Mouse (Mus musculus): ENCODE results near the gene Itgb8.

Itgb8 gene

GRCm38 (mm10) chr12:119238696-119239415, at the start of gene Itgb8:
TSS of gene Itgb8 (minus strand) at chr12:119238802.
- DNase-seq (ENCODE audit: low spot score in 2 of 2), result peak in 1 of 2 experiments; percentile 75

DNA sequence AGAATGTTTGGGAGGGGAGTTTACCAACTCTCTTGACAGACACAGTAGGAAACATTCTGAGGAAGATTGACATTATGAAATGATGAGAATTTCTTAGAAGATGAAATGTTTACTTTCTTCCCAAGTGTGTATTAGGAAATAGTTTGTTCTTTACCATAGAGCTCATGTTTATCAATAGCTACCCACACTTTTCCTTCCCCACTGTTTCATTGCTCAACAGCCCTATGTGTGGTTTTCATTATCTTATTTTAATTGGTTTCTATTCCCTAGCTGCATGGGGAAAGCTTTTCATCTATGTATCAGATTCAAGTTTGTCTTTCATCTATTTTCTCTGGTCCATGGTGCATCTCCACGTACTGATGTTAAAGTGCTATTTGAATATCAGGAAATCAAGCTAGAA, 37.7 kb upstream of the Itgb8 start:
- DNase-seq (ENCODE audit: low spot score in 2 of 2), result no peak

- DNase-seq (ENCODE audit: low spot score in 2 of 2), result no peak
Observed at GRCm38 (mm10) chr12:119273605-119274004, 35.0 kb upstream of the Itgb8 start.

DNA sequence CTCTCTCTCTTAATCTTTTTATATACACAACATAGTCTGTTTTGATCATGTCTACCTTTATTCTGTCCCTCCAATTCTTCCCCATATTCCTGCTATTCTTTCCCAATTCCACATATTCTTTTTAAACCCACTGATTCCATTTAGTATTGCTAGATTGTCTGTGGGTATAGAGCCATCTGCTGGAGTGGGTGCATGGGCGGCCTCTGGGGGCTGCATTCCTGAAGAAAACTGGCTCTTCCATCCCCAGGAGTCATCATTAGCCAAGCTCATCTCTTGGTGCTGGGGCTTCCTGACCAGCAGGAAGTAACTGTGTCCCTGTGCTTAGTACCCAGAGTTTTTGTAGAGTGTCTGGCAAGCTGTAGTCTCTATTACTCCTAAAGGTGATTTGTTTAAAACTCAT, 33.4 kb upstream of the Itgb8 start:
- DNase-seq (ENCODE audit: low spot score in 2 of 2), result no peak

GRCm38 (mm10) chr12:119270036-119270435, 31.4 kb upstream of the Itgb8 start:
- DNase-seq (ENCODE audit: low spot score in 2 of 2), result no peak

DNA sequence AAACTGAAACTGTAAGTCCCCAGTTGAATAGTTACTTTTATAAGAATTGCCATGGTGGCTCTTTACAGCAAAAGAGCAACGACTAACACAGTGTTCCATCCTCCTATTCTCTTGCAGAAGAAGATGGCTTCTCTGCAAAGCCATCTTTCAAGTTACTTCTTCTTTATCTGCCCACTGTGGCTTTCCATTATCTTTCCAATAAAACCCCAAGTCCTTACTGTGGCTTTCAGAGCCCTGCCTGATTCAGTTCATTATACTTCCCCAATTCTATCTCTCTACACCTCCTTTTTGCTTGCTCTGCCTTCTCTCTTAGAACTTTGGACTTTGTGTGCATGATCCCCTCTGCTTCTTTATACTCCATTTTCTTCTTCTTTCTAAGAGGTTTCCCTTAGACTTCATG, 30.1 kb upstream of the Itgb8 start:
- no peak for DNase-seq (ENCODE audit: low spot score in 2 of 2)

- no peak for DNase-seq (ENCODE audit: low spot score in 2 of 2)
Observed at GRCm38 (mm10) chr12:119264506-119264905, 25.9 kb upstream of the Itgb8 start.

- no peak for DNase-seq (ENCODE audit: low spot score in 2 of 2)
Observed at GRCm38 (mm10) chr12:119248581-119248980, 10.0 kb upstream of the Itgb8 start.

DNA sequence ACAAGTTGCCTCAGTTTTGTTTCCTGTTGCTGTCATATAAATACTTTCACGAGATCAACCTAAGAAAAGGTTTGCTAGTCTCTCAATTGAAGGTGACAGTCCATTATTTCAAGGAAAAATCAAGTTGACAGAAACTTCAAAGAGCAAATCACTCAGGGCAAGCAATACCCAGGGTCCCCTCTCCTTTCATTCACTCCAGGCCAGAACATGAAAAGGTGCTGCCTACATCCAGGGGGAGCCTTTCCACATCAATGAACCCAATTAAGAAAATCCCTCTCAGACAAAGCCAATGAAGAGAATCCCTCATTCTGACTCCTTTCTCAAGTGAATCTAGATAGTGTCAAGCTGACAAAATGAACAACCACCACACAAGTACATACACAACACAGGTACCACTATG, 2.5 kb upstream of the Itgb8 start:
- no peak for DNase-seq (ENCODE audit: low spot score in 2 of 2)

DNA sequence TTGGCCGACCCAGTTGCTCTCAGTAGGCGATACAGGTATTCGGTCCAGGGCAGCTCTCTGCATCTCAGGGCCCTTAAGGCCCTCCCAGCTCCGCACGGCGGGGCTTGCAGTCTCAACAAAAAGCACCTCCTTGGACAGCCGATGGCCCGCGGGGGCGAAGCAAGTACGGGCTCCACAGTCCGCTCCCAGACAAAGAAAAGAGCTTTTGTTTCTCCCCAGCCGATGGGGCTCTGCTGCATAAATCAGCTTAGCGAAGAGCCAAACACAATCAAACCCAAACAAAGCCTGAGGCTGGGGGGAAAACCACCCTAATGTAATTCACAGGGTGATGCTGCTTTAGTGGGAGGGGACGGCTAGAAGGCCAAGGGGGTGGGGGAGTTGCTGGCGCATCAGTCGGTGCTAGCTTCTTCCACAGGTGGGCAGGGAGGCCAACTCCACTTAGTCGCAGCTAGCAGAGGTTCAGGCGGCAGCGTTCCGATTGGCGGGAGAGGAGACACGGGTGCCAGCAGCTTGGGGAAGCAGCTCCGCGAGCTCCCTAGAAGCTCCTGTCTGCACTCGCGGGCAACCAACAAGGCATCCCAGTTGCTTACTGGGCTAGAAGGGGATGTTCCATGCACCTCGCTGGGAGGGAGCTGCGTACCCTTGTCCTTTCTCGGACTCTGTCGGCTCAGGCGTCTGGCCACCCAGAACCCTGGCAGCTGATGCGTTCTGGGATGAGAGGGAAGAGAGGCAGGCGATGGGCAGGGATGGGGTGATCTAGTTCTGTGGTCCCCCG, 494 bp downstream of the Itgb8 start:
- DNase-seq (ENCODE audit: low spot score in 2 of 2), result peak; percentile 50 to 56

DNA sequence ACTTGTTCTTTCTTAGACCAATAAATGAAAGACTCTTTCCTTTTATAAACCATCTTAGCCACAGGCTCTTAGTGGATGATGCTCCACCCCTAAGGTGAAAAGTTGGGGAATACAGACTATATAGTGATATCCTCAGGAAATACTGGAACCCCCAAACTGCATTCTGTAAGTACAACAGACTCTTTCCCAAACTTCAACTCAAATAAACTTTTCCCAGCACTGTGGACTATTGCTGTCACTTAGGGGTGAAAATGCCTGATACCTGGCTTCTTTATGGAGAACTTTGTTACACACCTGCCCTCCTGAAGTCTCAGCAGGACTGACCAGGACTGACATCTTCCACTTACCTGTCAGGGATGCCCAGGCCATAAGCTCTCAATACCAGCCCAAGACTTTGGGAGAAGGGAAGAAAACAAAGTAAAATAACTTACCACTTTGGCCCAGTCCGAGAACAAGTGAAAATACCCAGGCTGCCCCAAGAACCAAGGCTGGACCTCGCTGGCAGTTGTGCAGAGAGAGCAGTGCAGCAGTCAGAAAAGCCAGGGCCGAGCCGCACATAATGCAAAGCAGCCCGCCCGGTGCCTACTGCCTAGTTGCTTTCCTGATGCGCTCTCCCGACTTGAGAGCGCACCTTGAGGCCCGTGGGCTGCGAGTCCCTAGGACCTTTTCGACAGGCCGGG, 1.2 kb downstream of the Itgb8 start:
- peak in 1 of 2 experiments; percentile 20 for DNase-seq (ENCODE audit: low spot score in 2 of 2)

DNA sequence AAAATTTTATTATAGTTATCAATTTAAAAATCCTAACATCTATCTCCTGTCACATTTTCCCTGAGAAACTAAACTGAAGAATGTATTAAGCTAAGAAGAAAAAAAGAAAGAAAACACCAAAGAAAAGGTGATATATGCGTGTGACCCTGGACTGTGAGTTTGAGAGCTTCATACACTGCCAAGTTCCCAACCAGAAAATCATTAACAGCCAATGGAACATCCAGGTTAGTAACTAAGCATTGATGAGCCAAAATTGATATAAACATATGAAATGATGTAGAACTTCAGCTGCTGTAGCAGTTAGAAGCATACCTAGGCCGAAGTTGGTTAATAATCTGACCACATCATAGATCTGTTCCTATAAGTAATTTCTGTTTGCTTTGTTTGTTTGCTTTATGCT, 6.8 kb downstream of the Itgb8 start:
- no peak for DNase-seq (ENCODE audit: low spot score in 2 of 2)

- no peak for DNase-seq (ENCODE audit: low spot score in 2 of 2)
Observed at GRCm38 (mm10) chr12:119230444-119230843, 8.2 kb downstream of the Itgb8 start.

DNA sequence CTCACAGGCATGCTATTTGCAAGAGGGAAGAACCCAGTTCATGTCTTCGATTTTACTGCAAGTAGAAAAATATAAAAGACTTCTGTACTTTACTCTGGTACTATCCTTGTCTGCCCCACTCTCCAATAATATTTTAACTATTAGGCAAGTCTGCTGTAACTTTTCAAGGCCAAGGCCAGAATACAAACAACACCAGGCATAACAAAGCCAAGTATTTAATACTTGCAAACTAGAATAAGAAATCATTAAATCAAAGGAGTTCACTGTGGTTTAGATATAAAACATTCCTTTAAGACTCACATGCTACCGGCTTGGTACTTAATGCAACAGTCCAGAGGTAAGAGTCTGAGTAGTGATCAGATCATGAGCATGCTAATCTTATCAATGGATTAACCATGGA, 9.0 kb downstream of the Itgb8 start:
- DNase-seq (ENCODE audit: low spot score in 2 of 2), result no peak

DNA sequence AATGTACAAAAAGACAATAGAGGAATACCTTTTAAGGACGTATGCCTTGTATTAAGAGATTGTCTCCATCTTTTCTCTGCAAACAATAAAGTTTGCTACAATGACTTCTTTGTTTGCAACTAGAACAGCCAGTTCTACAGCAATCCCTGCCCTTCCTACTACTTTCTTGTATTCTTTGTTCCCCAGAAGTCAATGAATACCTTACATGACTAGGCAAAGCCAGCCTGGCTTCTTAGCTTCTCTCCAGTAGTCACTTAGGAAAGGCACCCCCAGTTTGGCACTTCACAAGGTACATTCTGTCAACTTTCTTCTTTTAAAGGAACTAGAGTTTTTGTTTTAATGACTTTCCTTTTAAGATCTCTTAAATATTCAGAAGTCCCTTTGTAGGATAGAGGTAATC, 10.7 kb downstream of the Itgb8 start:
- no peak for DNase-seq (ENCODE audit: low spot score in 2 of 2)

DNA sequence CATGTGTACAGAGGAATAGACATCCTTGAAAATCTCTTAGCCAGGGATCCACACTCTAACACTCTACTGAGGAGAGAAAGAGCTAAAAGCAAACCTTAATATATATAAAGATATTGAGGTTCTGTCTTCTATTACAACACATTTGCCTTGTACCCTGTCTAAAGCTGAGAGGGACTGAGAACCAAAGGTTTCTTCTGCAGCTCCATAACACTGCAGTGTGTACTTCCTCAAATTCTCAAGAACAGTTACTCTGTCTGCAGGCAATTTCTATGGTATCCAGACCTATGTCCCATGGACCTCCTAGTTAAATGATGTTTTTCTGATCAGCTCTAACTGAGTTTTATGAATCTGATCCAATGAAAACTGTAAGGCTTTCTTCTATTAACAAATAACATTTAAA, 13.9 kb downstream of the Itgb8 start:
- no peak for DNase-seq (ENCODE audit: low spot score in 2 of 2)

- DNase-seq (ENCODE audit: low spot score in 2 of 2), result no peak
Observed at GRCm38 (mm10) chr12:119219409-119219808, 19.2 kb downstream of the Itgb8 start.

GRCm38 (mm10) chr12:119217700-119218265, 20.8 kb downstream of the Itgb8 start:
- DNase-seq (ENCODE audit: low spot score in 2 of 2), result no peak

DNA sequence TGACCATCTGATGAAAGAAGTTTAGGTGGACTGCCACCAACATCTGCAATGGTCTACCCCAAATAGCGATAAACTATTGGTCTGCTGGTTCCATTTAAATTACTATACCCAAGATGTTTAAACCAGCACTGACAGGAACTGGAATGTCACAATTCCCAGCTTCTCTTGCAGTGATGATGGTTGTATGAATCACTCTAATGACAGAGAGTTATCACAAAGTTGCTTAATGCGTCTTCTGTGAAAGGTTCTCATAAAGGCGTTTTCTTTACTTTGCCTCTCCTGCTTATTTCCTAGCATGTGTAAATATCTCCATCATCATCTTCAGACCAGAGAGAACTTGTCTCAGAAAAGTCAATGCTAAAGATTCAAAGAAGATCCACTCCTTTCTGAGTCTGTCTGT, 23.4 kb downstream of the Itgb8 start:
- DNase-seq (ENCODE audit: low spot score in 2 of 2), result no peak

- no peak for DNase-seq (ENCODE audit: low spot score in 2 of 2)
Observed at GRCm38 (mm10) chr12:119211533-119211932, 27.1 kb downstream of the Itgb8 start.

GRCm38 (mm10) chr12:119210590-119210989, 28.0 kb downstream of the Itgb8 start:
- DNase-seq (ENCODE audit: low spot score in 2 of 2), result no peak

DNA sequence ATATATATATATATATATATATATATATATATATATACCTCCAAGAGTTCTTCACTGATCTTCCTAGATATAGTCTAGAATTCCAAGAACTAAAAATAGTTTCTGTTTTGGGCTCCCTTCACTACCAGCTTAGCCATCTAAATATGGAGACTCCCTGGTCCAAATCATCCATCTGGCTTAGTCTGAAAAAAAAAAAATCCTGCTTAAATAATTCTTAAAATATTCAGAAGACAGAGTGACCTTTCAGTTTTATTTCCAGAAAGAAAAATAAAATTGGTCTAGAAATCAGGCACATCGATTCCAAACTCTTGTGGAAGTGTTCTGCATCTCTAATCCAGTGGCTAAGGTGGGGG, 28.6 kb downstream of the Itgb8 start:
- DNase-seq (ENCODE audit: low spot score in 2 of 2), result no peak
